Mouse (Mus musculus) effector memory CD4-positive, alpha-beta T cell, adult 5 months (primary cell): Measurements from ENCODE around the gene Ppp6r2. TPM values are rescaled to one million over a fixed set of nuclear protein-coding genes. Genes with fewer than 3 reads are reported as not detected.

Source experiments
- polyA plus RNA-seq: library from polyadenylated mRNA; unstranded; fragments of 100-300 nt; shearing (Covaris generic); gene quantifications from one replicate; pipeline ENCODE4 v1.2.1, GENCODE M21; 2017

Gene Ppp6r2
- polyA plus RNA-seq, result 14.2 TPM

GRCm38 (mm10) chr15:89210915-89211715 lies at the start of gene Ppp6r2:
Gene Ppp6r2 (plus strand): TSS chr15:89211553.

GRCm38 (mm10) chr15:89180571-89181229 lies 30.7 kb upstream of the Ppp6r2 start, which contains the start of gene Plxnb2:
Gene Plxnb2 (minus strand): TSS chr15:89180788.

GRCm38 (mm10) chr15:89196313-89196706 lies 15.0 kb upstream of the Ppp6r2 start, which contains the start of gene Dennd6b:
Gene Dennd6b (minus strand): TSS chr15:89196496.

GRCm38 (mm10) chr15:89315190-89315731 lies 103.9 kb downstream of the Ppp6r2 start, which contains the start of gene Sbf1:
Gene Sbf1 (minus strand): TSS chr15:89315311.

GRCm38 (mm10) chr15:89322670-89323522 lies 111.5 kb downstream of the Ppp6r2 start, which contains the start of gene Adm2:
Gene Adm2 (plus strand): TSS chr15:89322720.

GRCm38 (mm10) chr15:89334271-89334670 lies 122.9 kb downstream of the Ppp6r2 start, which contains the start of gene Miox:
Gene Miox (plus strand): TSS chr15:89334398.

Other genes with a start within 250 kb of the Ppp6r2 start
- gene Mlc1, start 232.5 kb upstream of the Ppp6r2 start, polyA plus RNA-seq, result not detected
- gene Mov10l1, start 228.6 kb upstream of the Ppp6r2 start, polyA plus RNA-seq, result not detected
- not detected for gene Panx2, start 151.8 kb upstream of the Ppp6r2 start, polyA plus RNA-seq
- 55.0 TPM for gene Trabd, start 136.4 kb upstream of the Ppp6r2 start, polyA plus RNA-seq
- 26.0 TPM for gene Selenoo, start 122.5 kb upstream of the Ppp6r2 start, polyA plus RNA-seq
- 21.5 TPM for gene Tubgcp6, start 88.4 kb upstream of the Ppp6r2 start, polyA plus RNA-seq
- 33.4 TPM for gene Hdac10, start 82.9 kb upstream of the Ppp6r2 start, polyA plus RNA-seq
- 6.1 TPM for gene Mapk12, start 70.8 kb upstream of the Ppp6r2 start, polyA plus RNA-seq
- gene Mapk11, start 61.9 kb upstream of the Ppp6r2 start, polyA plus RNA-seq, result 34.8 TPM
- 0.76 TPM for gene Plxnb2, start 30.8 kb upstream of the Ppp6r2 start, polyA plus RNA-seq
- gene Dennd6b, start 15.1 kb upstream of the Ppp6r2 start, polyA plus RNA-seq, result 42.0 TPM
- gene Sbf1, start 103.8 kb downstream of the Ppp6r2 start, polyA plus RNA-seq, result 140 TPM
- gene Adm2, start 111.2 kb downstream of the Ppp6r2 start, polyA plus RNA-seq, result not detected
- not detected for gene Miox, start 122.8 kb downstream of the Ppp6r2 start, polyA plus RNA-seq
- 50.1 TPM for gene Lmf2, start 144.1 kb downstream of the Ppp6r2 start, polyA plus RNA-seq
- gene Ncaph2, start 144.2 kb downstream of the Ppp6r2 start, polyA plus RNA-seq, result 131 TPM
- gene Sco2, start 162.3 kb downstream of the Ppp6r2 start, polyA plus RNA-seq, result 3.0 TPM
- 0.79 TPM for gene Tymp, start 165.5 kb downstream of the Ppp6r2 start, polyA plus RNA-seq
- not detected for gene Odf3b, start 167.7 kb downstream of the Ppp6r2 start, polyA plus RNA-seq
- not detected for gene Klhdc7b, start 173.4 kb downstream of the Ppp6r2 start, polyA plus RNA-seq
- not detected for gene Syce3, start 198.9 kb downstream of the Ppp6r2 start, polyA plus RNA-seq
- 0.45 TPM for gene Cpt1b, start 214.3 kb downstream of the Ppp6r2 start, polyA plus RNA-seq
- gene C730034F03Rik, start 218.0 kb downstream of the Ppp6r2 start, polyA plus RNA-seq, result 6.1 TPM
- gene Gm44502, start 218.1 kb downstream of the Ppp6r2 start, polyA plus RNA-seq, result not detected
- gene Chkb, start 218.4 kb downstream of the Ppp6r2 start, polyA plus RNA-seq, result 124 TPM
- 0.09 TPM for gene Mapk8ip2, start 242.4 kb downstream of the Ppp6r2 start, polyA plus RNA-seq